Mouse (Mus musculus) thymus, postnatal 10 days (tissue): ENCODE measurements at regions not wholly inside any gene's neighbourhood (a gene's known extent, or its start where the extent isn't known, plus 50 kb on each side); places are given as distances from the start of the nearest gene placed in this dataset.
A peak's percentile ranks its signal among the peaks of the same experiment; 100 is the strongest.

Experiments
- DNase-seq, 2 experiments: peaks; one replicate each; pipeline ENCODE4 v3.0.0; 2021; ENCODE audit warnings: low spot score in 2 of 2

- no peak for DNase-seq
Observed at GRCm38 (mm10) chr3:49096118-49096517, 661.0 kb downstream of the Pcdh18 start.

GRCm38 (mm10) chr3:49093818-49094680 lies 663.1 kb downstream of the Pcdh18 start:
- peak in 1 of 2 experiments; percentile 4 for DNase-seq

GRCm38 (mm10) chr3:49068801-49069200 lies 688.3 kb downstream of the Pcdh18 start:
- DNase-seq = no peak

- DNase-seq = no peak
Observed at GRCm38 (mm10) chr3:49062081-49062480, 695.0 kb downstream of the Pcdh18 start.

GRCm38 (mm10) chr3:49032981-49033380 lies 724.1 kb downstream of the Pcdh18 start:
- no peak for DNase-seq

- DNase-seq = no peak
Observed at GRCm38 (mm10) chr3:49009211-49009967, 747.7 kb downstream of the Pcdh18 start.
